ENCODE assay signal across 19 mouse cellular contexts in genomic region chr13:13791981-13792380, GRCm38 (mm10). TPM values are rescaled to one million over a fixed set of nuclear protein-coding genes. Genes with fewer than 3 reads are reported as not detected.
DNase-seq lines count a peak whose midpoint lies in the region; ATAC-seq and TF ChIP-seq lines count a peak whose summit lies in the region.
"Had no signal": no experiment of that assay in that cellular context is flagged by ENCODE, and none has a peak within 500 bp of the region (broad histone marks: within the 10 kb centered on the region; RNA-seq: fewer than 3 reads in every experiment).

No protein-coding gene starts in this region.

- H3K4me2 ChIP-seq in lung, postnatal 0 days (replicated peaks; ENCODE audit: low read depth, low read length), result no peak overlapping the region
- H3K4me2 ChIP-seq: embryonic facial prominence, embryonic 12.5 days; heart, embryonic 12.5 days; hindbrain, embryonic 15.5 days; limb, embryonic 13.5 days; midbrain, embryonic 13.5 days had no signal

- no peak overlapping the region for H3K4me3 ChIP-seq in embryonic facial prominence, embryonic 10.5 days
- no peak overlapping the region for H3K4me3 ChIP-seq in lung, postnatal 0 days (ENCODE audit: low read depth, low read length)
- H3K4me3 ChIP-seq: embryonic facial prominence, embryonic 12.5 days; heart, embryonic 12.5 days; hindbrain, embryonic 15.5 days; limb, embryonic 13.5 days; midbrain, embryonic 13.5 days had no signal

- no peak for TF ChIP-seq CTCF in lung, postnatal 0 days (IDR thresholded peaks at IDR 0.05)

- no peak for TF ChIP-seq EP300 in lung, postnatal 0 days (IDR thresholded peaks at IDR 0.05)

- H3K36me3 ChIP-seq in embryonic facial prominence, embryonic 10.5 days (replicated peaks), result no peaks in the 10 kb centered on the region
- H3K36me3 ChIP-seq in lung, postnatal 0 days (ENCODE audit: insufficient read depth, low read length), result no peaks in the 10 kb centered on the region
- H3K36me3 ChIP-seq: embryonic facial prominence, embryonic 12.5 days; heart, embryonic 12.5 days; hindbrain, embryonic 15.5 days; limb, embryonic 13.5 days; midbrain, embryonic 13.5 days had no signal

- peak; percentile 76 to 79 for DNase-seq in left cerebral cortex, adult 18-20 months (ENCODE audit: low spot score in 2 of 2)
- no peak for DNase-seq in left cerebral cortex, postnatal 4 days
- peak; percentile 91 for DNase-seq in brain, adult 2 months (ENCODE audit: low read depth, low spot score)
- peak; percentile 61 to 71 for DNase-seq in left cerebral cortex, postnatal 36 days (ENCODE audit: low spot score in 2 of 2)
- no peak for DNase-seq in embryonic facial prominence, embryonic 10.5 days (ENCODE audit: low spot score)
- no peak for DNase-seq in lung, postnatal 0 days (ENCODE audit: low spot score)
- no peak for DNase-seq in urinary bladder, postnatal 10 days (ENCODE audit: low spot score)
- DNase-seq: adrenal gland, postnatal 14 days; cerebellum, adult 2 months; kidney, adult 11 months; kidney, postnatal 10 days had no signal

- no peak overlapping the region for H3K27ac ChIP-seq in embryonic facial prominence, embryonic 10.5 days (replicated peaks)
- no peak overlapping the region for H3K27ac ChIP-seq in lung, postnatal 0 days (ENCODE audit: low read length)
- H3K27ac ChIP-seq: embryonic facial prominence, embryonic 12.5 days; hindbrain, embryonic 15.5 days; limb, embryonic 13.5 days; liver, embryonic 14.5 days; midbrain, embryonic 13.5 days had no signal

- WGBS in embryonic facial prominence, embryonic 10.5 days, result 94% methylated on average over 3 of the region's 3 CpGs
- 83% methylated on average over 3 of the region's 3 CpGs for WGBS in lung, postnatal 0 days

- ATAC-seq in lung, postnatal 0 days, result no peak
- ATAC-seq: midbrain, embryonic 13.5 days had no signal

- H3K9ac ChIP-seq in lung, postnatal 0 days (replicated peaks; ENCODE audit: low read depth), result no peak overlapping the region
- H3K9ac ChIP-seq: embryonic facial prominence, embryonic 12.5 days; heart, embryonic 12.5 days; hindbrain, embryonic 15.5 days; limb, embryonic 13.5 days; liver, embryonic 14.5 days; midbrain, embryonic 13.5 days had no signal

- H3K9me3 ChIP-seq in embryonic facial prominence, embryonic 10.5 days, result no peaks in the 10 kb centered on the region
- H3K9me3 ChIP-seq in lung, postnatal 0 days (ENCODE audit: low read length), result no peaks in the 10 kb centered on the region
- H3K9me3 ChIP-seq: embryonic facial prominence, embryonic 12.5 days; heart, embryonic 12.5 days; hindbrain, embryonic 15.5 days; limb, embryonic 13.5 days; midbrain, embryonic 13.5 days had no signal

- no peaks in the 10 kb centered on the region for H3K4me1 ChIP-seq in embryonic facial prominence, embryonic 10.5 days
- no peaks in the 10 kb centered on the region for H3K4me1 ChIP-seq in lung, postnatal 0 days (ENCODE audit: insufficient read depth, low read depth, low read length)
- H3K4me1 ChIP-seq: embryonic facial prominence, embryonic 12.5 days; heart, embryonic 12.5 days; hindbrain, embryonic 15.5 days; limb, embryonic 13.5 days; midbrain, embryonic 13.5 days had no signal

- peaks cover 7% of the 10 kb centered on the region for H3K27me3 ChIP-seq in embryonic facial prominence, embryonic 10.5 days (replicated peaks; ENCODE audit: low read depth, poor library complexity, severe bottlenecking)
- no peaks in the 10 kb centered on the region; the same call in 1 of the 2 replicates for H3K27me3 ChIP-seq in lung, postnatal 0 days (replicated peaks; ENCODE audit: insufficient read depth, low read length)
- H3K27me3 ChIP-seq: hindbrain, embryonic 15.5 days; midbrain, embryonic 13.5 days had no signal

- intact Hi-C loops in left cerebral cortex, postnatal 4 days (cut with DNase I), result no loop called here
- intact Hi-C loops in left cerebral cortex, postnatal 36 days (cut with DNase I), result no loop called here

RNA-seq across cellular contexts. Expression of gene Gng4, which starts 8.1 kb away (rescaled TPM):
- 10 to 100 TPM; 39.4 to 46.5 TPM for total RNA-seq in left cerebral cortex, adult 18-20 months (2021)
- total RNA-seq in left cerebral cortex, postnatal 4 days (2021), result 10 to 100 TPM; 79.3 to 95.1 TPM
- 10 to 100 TPM; 44.3 to 56.6 TPM for total RNA-seq in left cerebral cortex, postnatal 36 days (2021)
- polyA plus RNA-seq in embryonic facial prominence, embryonic 10.5 days (2016; fragmentation: Nextera tagmentation; extraction: Ambion mirVana), result 0.42 and 0.74 TPM in 2 replicates
- 0.94 and 1.4 TPM in 2 replicates for polyA plus RNA-seq in lung, postnatal 0 days (2015; fragmentation: Nextera tagmentation; extraction: Ambion mirVana)
- total RNA-seq: common myeloid progenitor, adult 5-6 weeks; megakaryocyte progenitor cell, adult 5-6 weeks had no signal

Comparison
In these comparisons a context has a peak if more than half of its experiments do, and no peak if none do; other contexts are left out.
1. DNase-seq: peak in left cerebral cortex, adult 18-20 months (2 of 2), brain, adult 2 months (single experiment) and left cerebral cortex, postnatal 36 days (2 of 2); none in left cerebral cortex, postnatal 4 days (single experiment), embryonic facial prominence, embryonic 10.5 days (single experiment), lung, postnatal 0 days (single experiment) and urinary bladder, postnatal 10 days (single experiment).